Mouse (Mus musculus) E14TG2a.4 (cell line): ENCODE measurements around the gene Fgfr1op2.

Experiments used
- H3K27me3 ChIP-seq: 2 replicates; pipeline ENCODE4 v1.6.1; 2014; ENCODE audit warnings: low read length, control low read depth; ENCODE audit not compliant: insufficient read depth
- H3K36me3 ChIP-seq: 2 replicates; pipeline ENCODE4 v1.6.1; 2014; ENCODE audit warnings: low read length, control low read depth; ENCODE audit not compliant: insufficient read depth
- H3K4me1 ChIP-seq: replicated peaks from 2 replicates; pipeline ENCODE4 v1.6.1; 2014; ENCODE audit warnings: low read depth, low read length, control low read depth
- H3K4me3 ChIP-seq: replicated peaks from 2 replicates; pipeline ENCODE4 v1.5.1; 2014; ENCODE audit warnings: mild to moderate bottlenecking, low read length
- H3K9me3 ChIP-seq: 2 replicates; pipeline ENCODE4 v1.6.1; 2014; ENCODE audit warnings: low read length, control low read depth
- CTCF ChIP-seq: conservative IDR thresholded peaks from 2 replicates; pipeline ENCODE4 v1.5.1; 2014; ENCODE audit warnings: low read length
- NANOG ChIP-seq: IDR thresholded peaks from 2 replicates; pipeline ENCODE4 v1.6.1; 2014; ENCODE audit warnings: borderline replicate concordance, low read length, mixed read lengths
- POU5F1 ChIP-seq: IDR thresholded peaks from 2 replicates; pipeline ENCODE4 v1.6.1; 2014; ENCODE audit warnings: low read length, borderline replicate concordance

Gene Fgfr1op2

DNA sequence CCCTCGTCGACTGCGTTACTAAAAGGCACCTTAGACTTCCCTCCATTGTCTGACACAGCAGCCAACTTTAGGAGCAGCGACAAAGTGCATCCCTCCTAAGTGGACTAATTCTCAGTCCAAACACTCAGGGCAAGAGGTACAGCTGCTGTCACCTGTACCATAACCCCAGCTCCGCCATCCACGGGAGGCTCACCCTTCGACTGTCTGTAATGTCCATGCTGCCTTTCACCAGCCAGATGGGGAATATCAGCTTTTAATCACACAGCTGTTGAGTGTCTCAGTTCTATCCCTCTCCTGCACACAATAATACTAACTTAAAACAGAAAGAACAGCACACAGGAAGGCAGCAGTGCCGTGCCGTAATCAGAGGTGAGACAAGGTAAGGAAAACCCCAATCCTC, 55.4 kb downstream of the Fgfr1op2 start:
- Histone ChIP-seq H3K4me3 (peak overlapping the region; percentile 91), H3K9me3 (no peaks in the 10 kb centered on the region), H3K4me1 (peaks cover 62% of the 10 kb centered on the region), H3K27me3 (no peaks in the 10 kb centered on the region), H3K36me3 (peaks cover 23% of the 10 kb centered on the region)
- TF ChIP-seq NANOG (no peak), POU5F1 (no peak), CTCF (no peak)

DNA sequence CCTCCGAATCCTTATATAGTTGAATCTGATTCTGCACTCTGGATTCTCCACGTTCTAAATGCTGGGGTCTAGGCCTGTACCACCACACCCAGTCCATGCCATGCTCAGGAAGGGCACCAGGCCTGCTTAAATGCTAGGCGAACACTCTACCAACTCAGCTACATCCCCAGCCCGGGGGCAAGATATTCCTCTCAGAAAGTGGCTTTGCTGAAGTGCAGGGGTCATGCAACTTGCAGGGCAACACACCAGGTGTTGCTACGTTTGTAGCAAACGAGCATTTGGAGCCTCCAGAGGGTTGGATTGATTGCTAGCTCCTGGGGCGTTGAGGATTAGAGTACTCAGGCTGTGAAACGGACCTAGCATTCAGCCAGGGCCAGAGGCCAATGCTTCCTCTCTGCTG, 56.1 kb downstream of the Fgfr1op2 start:
- no peaks in the 10 kb centered on the region for H3K9me3 ChIP-seq
- no peak for TF ChIP-seq POU5F1
- TF ChIP-seq NANOG = 0 out of 2 replicates have a peak, but pooled peaks have one; percentile 9
- TF ChIP-seq CTCF = no peak
- no peaks in the 10 kb centered on the region for H3K27me3 ChIP-seq
- H3K4me1 ChIP-seq = peaks cover 57% of the 10 kb centered on the region
- H3K4me3 ChIP-seq = peak overlapping the region; percentile 91
- H3K36me3 ChIP-seq = peaks cover 23% of the 10 kb centered on the region

DNA sequence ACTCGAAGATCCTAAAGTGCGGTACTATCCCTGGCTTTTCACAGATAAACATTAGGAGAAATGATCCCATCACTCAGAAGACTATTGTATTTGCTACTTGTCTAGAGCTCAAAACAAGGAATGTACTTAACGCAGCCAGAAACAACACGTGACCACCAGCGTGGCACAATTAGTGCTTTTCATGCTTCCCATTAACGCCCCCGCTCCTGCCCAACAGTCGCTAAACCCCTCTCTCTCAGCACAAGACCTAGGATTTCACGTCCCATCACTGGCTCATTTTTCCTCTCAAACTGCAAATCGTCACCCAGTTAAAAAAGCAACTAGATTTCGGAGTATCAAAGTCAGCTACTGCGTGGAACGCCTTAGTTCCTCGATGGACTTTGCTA, 56.6 kb downstream of the Fgfr1op2 start:
- Histone ChIP-seq H3K4me3 (peak overlapping the region; percentile 91), H3K27me3 (no peaks in the 10 kb centered on the region), H3K36me3 (peaks cover 23% of the 10 kb centered on the region), H3K4me1 (peaks cover 57% of the 10 kb centered on the region), H3K9me3 (no peaks in the 10 kb centered on the region)
- TF ChIP-seq POU5F1 = no peak
- TF ChIP-seq CTCF = no peak
- no peak for TF ChIP-seq NANOG

DNA sequence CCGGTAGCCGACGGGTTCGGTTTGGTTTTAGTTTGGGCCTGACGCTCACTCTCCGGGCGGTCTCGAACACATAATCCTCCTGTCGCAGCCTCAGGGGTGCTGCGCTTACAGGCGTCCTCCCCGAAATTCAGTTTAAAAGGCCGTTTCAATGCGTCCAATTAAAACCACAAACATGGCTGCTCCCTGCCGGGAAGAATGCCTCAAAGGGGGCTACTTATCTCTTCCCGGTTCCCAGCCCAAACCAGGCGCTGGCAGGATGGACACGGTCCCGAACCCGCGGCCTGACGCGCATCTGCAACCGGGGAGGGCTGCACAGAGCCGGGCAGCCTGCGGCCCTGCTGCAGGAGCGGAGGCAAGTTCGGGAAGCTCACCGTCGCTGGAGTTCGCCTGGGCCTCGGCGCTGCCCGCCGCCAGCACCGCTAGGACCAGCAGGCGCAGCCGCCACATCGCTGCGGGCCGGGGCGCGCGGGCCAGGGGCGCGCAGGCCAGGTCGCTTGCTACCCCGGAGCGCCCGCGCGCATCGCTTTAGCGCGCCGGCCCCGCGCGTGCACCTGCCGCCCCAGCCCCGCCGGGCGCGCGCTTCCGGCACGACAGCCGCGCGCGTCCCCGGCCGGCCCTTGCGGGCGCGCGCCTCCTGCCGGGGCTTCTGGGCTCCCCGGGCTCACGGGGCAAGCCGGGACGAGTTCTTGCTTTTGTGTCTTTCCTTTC, 57.2 kb downstream of the Fgfr1op2 start:
- Histone ChIP-seq H3K36me3 (peaks cover 19% of the 10 kb centered on the region), H3K27me3 (no peaks in the 10 kb centered on the region), H3K9me3 (no peaks in the 10 kb centered on the region), H3K4me1 (peaks cover 54% of the 10 kb centered on the region), H3K4me3 (peak overlapping the region; percentile 91)
- TF ChIP-seq NANOG = no peak
- no peak for TF ChIP-seq CTCF
- no peak for TF ChIP-seq POU5F1

DNA sequence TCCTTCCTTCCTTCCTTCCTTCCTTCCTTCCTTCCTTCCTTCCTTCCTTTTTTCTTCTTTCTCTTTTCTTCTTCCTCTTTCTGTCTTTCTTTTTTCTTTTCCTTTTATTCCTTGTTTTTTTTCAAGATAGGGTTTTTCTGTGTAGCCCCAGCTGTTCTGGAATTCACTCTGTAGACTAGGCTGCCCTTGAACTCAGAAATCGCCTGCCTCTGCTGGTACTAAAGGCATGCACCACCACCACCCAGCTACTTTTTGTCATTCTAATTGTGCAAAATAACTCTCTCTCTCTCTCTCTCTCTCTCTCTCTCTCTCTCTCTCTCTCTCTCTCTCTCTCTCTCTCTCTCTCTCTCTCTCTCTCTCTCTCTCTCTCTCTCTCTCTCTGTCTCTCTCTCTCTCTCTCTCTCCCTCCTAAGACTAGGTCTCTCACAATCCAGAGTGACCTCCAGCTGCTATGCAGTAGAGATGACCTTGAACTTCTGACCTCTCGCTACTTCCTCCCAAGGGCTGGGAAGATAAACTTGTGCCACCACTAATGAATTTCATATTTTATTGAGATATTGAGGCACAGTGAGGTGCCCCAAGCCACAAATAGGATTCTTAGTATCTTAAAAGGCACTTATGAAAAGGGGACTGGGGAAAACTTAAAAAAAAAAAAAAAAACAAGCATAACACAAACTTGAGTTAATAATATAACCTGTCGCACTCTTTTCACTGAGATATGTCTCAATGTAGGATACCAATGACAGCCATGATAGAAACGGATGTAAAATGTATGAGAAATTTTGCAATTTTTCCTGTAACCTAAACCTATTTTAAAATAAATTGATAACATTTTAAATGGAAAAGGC, 58.0 kb downstream of the Fgfr1op2 start:
- TF ChIP-seq POU5F1 = no peak
- no peak for TF ChIP-seq CTCF
- TF ChIP-seq NANOG = no peak
- H3K4me3 ChIP-seq = no peak overlapping the region
- peaks cover 11% of the 10 kb centered on the region for H3K36me3 ChIP-seq
- no peaks in the 10 kb centered on the region for H3K9me3 ChIP-seq
- H3K27me3 ChIP-seq = no peaks in the 10 kb centered on the region
- peaks cover 46% of the 10 kb centered on the region for H3K4me1 ChIP-seq

DNA sequence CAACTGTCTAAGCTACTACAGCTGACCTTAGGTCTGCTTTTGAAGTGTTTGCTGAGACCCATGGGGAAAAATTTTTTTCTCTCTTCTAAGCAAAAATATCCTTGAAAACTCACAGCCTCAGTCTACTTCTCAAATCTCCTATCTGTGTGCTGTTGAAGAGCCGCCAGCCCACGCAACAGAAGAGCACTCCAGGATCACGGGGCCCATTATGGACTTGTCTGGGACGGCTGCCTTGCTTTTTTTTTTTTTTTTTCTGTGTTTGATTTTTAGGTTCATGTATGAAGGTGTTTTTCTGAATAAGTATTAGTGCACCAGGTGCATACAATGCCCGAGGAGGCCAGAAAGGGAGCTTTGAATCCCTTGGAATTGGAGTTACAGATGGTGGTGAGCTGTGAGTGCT, 59.5 kb downstream of the Fgfr1op2 start:
- TF ChIP-seq CTCF = no peak
- TF ChIP-seq NANOG = no peak
- no peak for TF ChIP-seq POU5F1
- Histone ChIP-seq H3K27me3 (no peaks in the 10 kb centered on the region; the same call in 1 of the 2 replicates), H3K36me3 (no peaks in the 10 kb centered on the region), H3K9me3 (no peaks in the 10 kb centered on the region), H3K4me3 (no peak overlapping the region), H3K4me1 (peaks cover 35% of the 10 kb centered on the region)

DNA sequence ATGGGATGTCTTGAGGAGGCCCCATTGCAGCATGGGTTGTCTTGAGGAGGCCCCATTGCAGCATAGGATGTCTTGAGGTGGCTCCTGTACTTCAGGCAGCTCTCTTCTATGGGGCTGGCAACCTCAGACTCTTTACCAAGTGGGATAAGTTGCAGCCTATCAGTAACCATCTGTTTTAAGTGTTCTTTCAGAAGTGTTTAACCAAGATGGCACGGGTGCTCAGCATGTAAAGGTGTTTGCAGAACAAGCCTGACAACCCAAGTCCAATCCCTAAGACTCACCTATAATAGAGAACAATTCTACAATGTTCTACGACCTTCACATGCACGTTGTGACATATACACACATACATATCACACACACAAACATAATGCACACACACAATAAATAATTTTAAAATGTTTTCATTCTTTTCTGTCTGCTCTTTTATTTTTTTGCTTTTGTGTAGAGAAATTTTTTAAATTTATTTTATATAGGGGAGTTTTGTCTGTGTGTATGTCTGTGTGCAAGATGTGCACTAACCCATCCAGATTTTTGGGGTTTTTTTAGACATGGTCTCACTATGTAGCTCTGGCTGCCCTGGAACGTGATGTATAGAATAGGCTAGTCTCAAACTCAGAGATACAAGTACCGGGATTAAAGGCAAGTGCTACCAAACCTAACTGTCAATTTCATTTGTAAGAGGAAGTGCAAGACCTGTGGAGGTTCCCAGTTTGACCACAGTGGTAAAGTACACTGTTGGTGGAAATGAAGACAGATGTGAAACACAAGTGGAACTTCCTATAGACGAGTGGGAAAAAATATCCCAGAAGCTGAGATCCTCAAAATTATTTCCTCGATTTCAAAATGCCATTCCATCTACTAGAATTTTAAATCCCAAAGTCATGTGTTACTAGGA, 63.3 kb downstream of the Fgfr1op2 start:
- H3K4me3 ChIP-seq = no peak overlapping the region
- no peaks in the 10 kb centered on the region for H3K36me3 ChIP-seq
- no peak for TF ChIP-seq CTCF
- no peak for TF ChIP-seq NANOG
- no peak for TF ChIP-seq POU5F1
- no peaks in the 10 kb centered on the region; the same call in 1 of the 2 replicates for H3K27me3 ChIP-seq
- H3K4me1 ChIP-seq = peaks cover 37% of the 10 kb centered on the region
- no peaks in the 10 kb centered on the region for H3K9me3 ChIP-seq

DNA sequence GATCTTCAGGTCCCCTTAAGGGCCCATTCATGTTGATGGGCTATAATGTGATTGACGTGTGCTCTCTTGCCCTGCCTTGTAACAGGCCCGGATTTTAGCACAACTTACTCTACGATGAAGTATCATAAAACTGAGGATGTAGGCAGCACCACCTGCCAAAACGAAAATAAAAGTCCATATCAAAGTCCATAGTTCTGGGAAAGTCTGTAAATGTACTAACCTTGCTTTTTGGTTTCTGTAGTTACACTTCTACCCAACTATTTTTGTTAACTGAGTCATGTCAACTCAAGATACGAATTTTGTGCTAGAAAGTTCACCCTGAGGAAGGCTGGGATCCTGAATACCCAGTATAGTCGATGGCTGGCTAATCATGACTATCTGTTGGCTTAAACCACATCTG, 64.0 kb downstream of the Fgfr1op2 start:
- no peaks in the 10 kb centered on the region; the same call in 1 of the 2 replicates for H3K27me3 ChIP-seq
- H3K4me3 ChIP-seq = no peak overlapping the region
- H3K4me1 ChIP-seq = peaks cover 30% of the 10 kb centered on the region
- no peaks in the 10 kb centered on the region for H3K9me3 ChIP-seq
- TF ChIP-seq CTCF (no peak), NANOG (no peak), POU5F1 (no peak)
- H3K36me3 ChIP-seq = no peaks in the 10 kb centered on the region
